Mouse (Mus musculus): ENCODE results near the gene Pum3. TPM values are rescaled to one million over a fixed set of nuclear protein-coding genes. Genes with fewer than 3 reads are reported as not detected.

Pum3 gene
- polyA plus RNA-seq, 1 experiment from 2014 or later: 78.0 TPM

DNA sequence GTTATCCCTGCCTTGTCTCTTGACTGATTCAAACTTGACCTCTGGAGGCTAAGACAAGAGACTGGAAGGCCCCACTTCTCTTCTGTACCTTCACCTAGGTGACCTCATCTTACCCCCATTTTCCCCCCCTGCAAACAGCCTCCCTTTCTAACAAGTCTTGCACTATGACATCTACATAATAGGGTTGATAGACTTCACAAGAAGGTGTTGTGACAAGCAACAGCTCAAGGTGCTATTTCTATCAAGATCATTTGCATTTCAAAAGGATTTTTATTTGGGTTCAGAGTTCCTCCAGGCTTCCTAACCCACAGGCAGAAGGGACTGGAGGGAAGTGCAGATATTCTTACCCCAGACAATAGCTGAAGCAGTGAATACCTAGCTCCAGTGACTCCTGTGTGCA is 44.3 kb downstream of the Pum3 start:
- DNase-seq (ENCODE audit: low spot score) (no peak), ATAC-seq (ENCODE audit: insufficient read depth, low FRiP score, low TSS enrichment) (no peak)
- no peak overlapping the region for H3K9ac ChIP-seq (ENCODE audit: low read length)
- no peaks in the 10 kb centered on the region for H3K9me3 ChIP-seq (ENCODE audit: control insufficient read depth, low read length)
- H3K4me2 ChIP-seq (ENCODE audit: low read depth): no peak overlapping the region
- H3K36me3 ChIP-seq (ENCODE audit: control insufficient read depth, insufficient read depth, low read length): peaks cover 10% of the 10 kb centered on the region; the same call in 1 of the 2 replicates
- H3K27me3 ChIP-seq (ENCODE audit: control insufficient read depth, insufficient read depth, low read length): no peaks in the 10 kb centered on the region
- H3K4me1 ChIP-seq (ENCODE audit: control insufficient read depth, insufficient read depth, low read length): no peaks in the 10 kb centered on the region
- H3K4me3 ChIP-seq (ENCODE audit: low read depth, low read length): no peak overlapping the region
- H3K27ac ChIP-seq (ENCODE audit: low read depth, low read length): no peak overlapping the region

- Histone ChIP-seq H3K4me3 (ENCODE audit: low read depth, low read length) (no peak overlapping the region), H3K9ac (ENCODE audit: low read length) (no peak overlapping the region), H3K9me3 (ENCODE audit: control insufficient read depth, low read length) (no peaks in the 10 kb centered on the region), H3K27me3 (ENCODE audit: control insufficient read depth, insufficient read depth, low read length) (no peaks in the 10 kb centered on the region), H3K4me1 (ENCODE audit: control insufficient read depth, insufficient read depth, low read length) (no peaks in the 10 kb centered on the region; the same call in 1 of the 2 replicates), H3K4me2 (ENCODE audit: low read depth) (no peak overlapping the region), H3K36me3 (ENCODE audit: control insufficient read depth, insufficient read depth, low read length) (peaks cover 7% of the 10 kb centered on the region; the same call in 1 of the 2 replicates), H3K27ac (ENCODE audit: low read depth, low read length) (no peak overlapping the region)
- WGBS: 90% methylated on average over 5 of the region's 5 CpGs
- no peak for ATAC-seq (ENCODE audit: insufficient read depth, low FRiP score, low TSS enrichment)
- no peak for DNase-seq (ENCODE audit: low spot score)
Observed at GRCm38 (mm10) chr19:27383266-27383665, 46.4 kb downstream of the Pum3 start.

GRCm38 (mm10) chr19:27382131-27382530 is 47.5 kb downstream of the Pum3 start:
- H3K9me3 ChIP-seq (ENCODE audit: control insufficient read depth, low read length): no peaks in the 10 kb centered on the region
- peaks cover 7% of the 10 kb centered on the region; the same call in 1 of the 2 replicates for H3K36me3 ChIP-seq (ENCODE audit: control insufficient read depth, insufficient read depth, low read length)
- DNase-seq (ENCODE audit: low spot score) (no peak), ATAC-seq (ENCODE audit: insufficient read depth, low FRiP score, low TSS enrichment) (no peak)
- no peaks in the 10 kb centered on the region for H3K27me3 ChIP-seq (ENCODE audit: control insufficient read depth, insufficient read depth, low read length)
- H3K9ac ChIP-seq (ENCODE audit: low read length): no peak overlapping the region
- no peak overlapping the region for H3K4me2 ChIP-seq (ENCODE audit: low read depth)
- no peak overlapping the region for H3K27ac ChIP-seq (ENCODE audit: low read depth, low read length)
- 100% methylated on average over 1 of the region's 1 CpGs for WGBS
- H3K4me1 ChIP-seq (ENCODE audit: control insufficient read depth, insufficient read depth, low read length): no peaks in the 10 kb centered on the region; the same call in 1 of the 2 replicates
- no peak overlapping the region for H3K4me3 ChIP-seq (ENCODE audit: low read depth, low read length)

- WGBS: 88% methylated on average over 2 of the region's 2 CpGs
- no peak overlapping the region for H3K9ac ChIP-seq (ENCODE audit: low read length)
- ATAC-seq (ENCODE audit: insufficient read depth, low FRiP score, low TSS enrichment): no peak
Observed at GRCm38 (mm10) chr19:27379712-27380401, 49.8 kb downstream of the Pum3 start.

GRCm38 (mm10) chr19:27370784-27371183 is 58.8 kb downstream of the Pum3 start:
- ATAC-seq (ENCODE audit: insufficient read depth, low FRiP score, low TSS enrichment) (no peak), DNase-seq (ENCODE audit: low spot score) (no peak)
- Histone ChIP-seq H3K36me3 (ENCODE audit: control insufficient read depth, insufficient read depth, low read length) (no peaks in the 10 kb centered on the region), H3K9me3 (ENCODE audit: control insufficient read depth, low read length) (no peaks in the 10 kb centered on the region), H3K9ac (ENCODE audit: low read length) (no peak overlapping the region), H3K27ac (ENCODE audit: low read depth, low read length) (no peak overlapping the region), H3K4me2 (ENCODE audit: low read depth) (no peak overlapping the region), H3K27me3 (ENCODE audit: control insufficient read depth, insufficient read depth, low read length) (no peaks in the 10 kb centered on the region), H3K4me3 (ENCODE audit: low read depth, low read length) (no peak overlapping the region), H3K4me1 (ENCODE audit: control insufficient read depth, insufficient read depth, low read length) (peaks cover 3% of the 10 kb centered on the region; the same call in 1 of the 2 replicates)
- 84% methylated on average over 2 of the region's 2 CpGs for WGBS

More at GRCm38 (mm10) chr19:27379712-27380401, 49.8 kb downstream of the Pum3 start:
- no peaks in the 10 kb centered on the region for H3K9me3 ChIP-seq (ENCODE audit: control insufficient read depth, low read length)
- H3K4me2 ChIP-seq (ENCODE audit: low read depth): no peak overlapping the region
- H3K27ac ChIP-seq (ENCODE audit: low read depth, low read length): no peak overlapping the region
- H3K27me3 ChIP-seq (ENCODE audit: control insufficient read depth, insufficient read depth, low read length): no peaks in the 10 kb centered on the region
- H3K4me3 ChIP-seq (ENCODE audit: low read depth, low read length): no peak overlapping the region
- H3K4me1 ChIP-seq (ENCODE audit: control insufficient read depth, insufficient read depth, low read length): no peaks in the 10 kb centered on the region; the same call in 1 of the 2 replicates
- no peak for DNase-seq (ENCODE audit: low spot score)
- H3K36me3 ChIP-seq (ENCODE audit: control insufficient read depth, insufficient read depth, low read length): no peaks in the 10 kb centered on the region

DNA sequence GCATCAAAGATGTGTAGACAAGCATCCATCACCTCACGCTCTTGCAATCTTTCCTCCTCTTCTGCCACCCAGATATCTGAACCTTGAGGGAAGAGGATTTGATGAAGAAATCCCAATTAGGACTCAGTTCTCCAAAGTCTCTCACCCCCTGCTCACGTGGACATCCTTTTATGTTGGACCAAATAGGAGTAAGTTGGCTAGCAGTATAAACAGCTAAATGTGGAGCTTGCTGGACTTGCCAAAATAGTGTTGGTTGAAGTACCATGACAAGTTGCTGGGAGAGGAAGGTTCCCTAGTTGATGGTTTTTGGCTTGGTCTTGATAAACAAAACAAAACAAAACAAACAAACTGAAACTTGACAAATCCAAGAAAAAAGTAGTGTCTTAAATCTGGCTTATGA is 59.5 kb downstream of the Pum3 start:
- DNase-seq (ENCODE audit: low spot score): no peak
- 83% methylated on average over 2 of the region's 2 CpGs for WGBS
- H3K9ac ChIP-seq (ENCODE audit: low read length): no peak overlapping the region
- H3K36me3 ChIP-seq (ENCODE audit: control insufficient read depth, insufficient read depth, low read length): no peaks in the 10 kb centered on the region
- peaks cover 3% of the 10 kb centered on the region; the same call in 1 of the 2 replicates for H3K4me1 ChIP-seq (ENCODE audit: control insufficient read depth, insufficient read depth, low read length)
- no peak overlapping the region for H3K27ac ChIP-seq (ENCODE audit: low read depth, low read length)
- no peak overlapping the region for H3K4me2 ChIP-seq (ENCODE audit: low read depth)
- ATAC-seq (ENCODE audit: insufficient read depth, low FRiP score, low TSS enrichment): no peak
- H3K9me3 ChIP-seq (ENCODE audit: control insufficient read depth, low read length): no peaks in the 10 kb centered on the region
- H3K4me3 ChIP-seq (ENCODE audit: low read depth, low read length): no peak overlapping the region
- H3K27me3 ChIP-seq (ENCODE audit: control insufficient read depth, insufficient read depth, low read length): no peaks in the 10 kb centered on the region

DNA sequence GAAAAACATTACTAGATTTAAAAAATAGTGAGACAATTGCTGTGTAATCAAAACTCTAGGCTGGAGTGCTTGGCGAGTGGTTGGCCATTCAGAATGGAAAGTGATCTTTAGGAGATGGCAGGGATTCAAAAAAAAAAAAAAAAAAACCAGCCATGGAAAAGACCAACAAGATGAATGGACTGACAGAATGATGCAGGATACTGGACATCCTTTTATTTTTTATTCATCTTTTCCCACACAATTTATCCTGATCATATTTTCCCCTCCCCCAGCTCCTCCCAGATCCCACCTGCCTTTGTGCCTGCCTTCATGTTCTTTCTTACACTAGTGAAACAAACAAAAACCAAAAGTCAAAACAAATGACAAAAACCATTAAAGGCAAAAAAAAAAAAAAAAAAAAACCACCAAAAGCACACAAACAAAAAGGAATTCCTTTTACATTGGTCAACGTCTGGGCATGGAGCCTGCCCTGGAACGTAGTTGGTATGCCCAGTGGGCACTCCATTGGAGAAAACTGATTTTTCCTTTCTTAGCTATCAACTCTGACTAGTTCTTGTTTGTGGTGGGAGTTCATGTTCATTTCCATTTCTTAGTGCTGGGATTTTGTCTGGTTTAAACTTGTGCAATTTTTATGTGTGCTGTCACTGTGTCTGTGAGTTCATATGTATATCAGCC is 60.0 kb downstream of the Pum3 start:
- Histone ChIP-seq H3K4me1 (ENCODE audit: control insufficient read depth, insufficient read depth, low read length) (peaks cover 5% of the 10 kb centered on the region), H3K4me3 (ENCODE audit: low read depth, low read length) (no peak overlapping the region), H3K9ac (ENCODE audit: low read length) (no peak overlapping the region), H3K27ac (ENCODE audit: low read depth, low read length) (no peak overlapping the region), H3K9me3 (ENCODE audit: control insufficient read depth, low read length) (no peaks in the 10 kb centered on the region), H3K4me2 (ENCODE audit: low read depth) (no peak overlapping the region), H3K27me3 (ENCODE audit: control insufficient read depth, insufficient read depth, low read length) (no peaks in the 10 kb centered on the region), H3K36me3 (ENCODE audit: control insufficient read depth, insufficient read depth, low read length) (no peaks in the 10 kb centered on the region)
- DNase-seq (ENCODE audit: low spot score) (no peak), ATAC-seq (ENCODE audit: insufficient read depth, low FRiP score, low TSS enrichment) (no peak)
- WGBS: 89% methylated on average over 3 of the region's 3 CpGs

- Histone ChIP-seq H3K9me3 (ENCODE audit: control insufficient read depth, low read length) (no peaks in the 10 kb centered on the region), H3K4me1 (ENCODE audit: control insufficient read depth, insufficient read depth, low read length) (peaks cover 9% of the 10 kb centered on the region), H3K4me3 (ENCODE audit: low read depth, low read length) (no peak overlapping the region), H3K4me2 (ENCODE audit: low read depth) (no peak overlapping the region), H3K27ac (ENCODE audit: low read depth, low read length) (no peak overlapping the region), H3K36me3 (ENCODE audit: control insufficient read depth, insufficient read depth, low read length) (no peaks in the 10 kb centered on the region), H3K9ac (ENCODE audit: low read length) (no peak overlapping the region), H3K27me3 (ENCODE audit: control insufficient read depth, insufficient read depth, low read length) (no peaks in the 10 kb centered on the region)
- 81% methylated on average over 10 of the region's 10 CpGs for WGBS
- DNase-seq (ENCODE audit: low spot score) (no peak), ATAC-seq (ENCODE audit: insufficient read depth, low FRiP score, low TSS enrichment) (no peak)
Observed at GRCm38 (mm10) chr19:27366113-27366746, 63.4 kb downstream of the Pum3 start.
